Comparison of ENCODE assay signal across 8 mouse cellular contexts in genomic region chr19:46504822-46505417, GRCm38 (mm10). TPM values are rescaled to one million over a fixed set of nuclear protein-coding genes. Genes with fewer than 3 reads are reported as not detected.
DNase-seq lines count a peak whose midpoint lies in the region; ATAC-seq and TF ChIP-seq lines count a peak whose summit lies in the region.

No protein-coding gene starts in this region.

- peak overlapping the region; percentile 92 for H3K4me3 ChIP-seq in E14TG2a.4 (replicated peaks; ENCODE audit: low read length)
- peak overlapping the region; percentile 93 for H3K4me3 ChIP-seq in heart, embryonic 15.5 days
- peak overlapping the region; percentile 94 for H3K4me3 ChIP-seq in liver, postnatal 0 days (ENCODE audit: low read depth, low read length)

- peak overlapping the region; percentile 95 for H3K4me2 ChIP-seq in heart, embryonic 15.5 days
- H3K4me2 ChIP-seq in liver, postnatal 0 days (ENCODE audit: low read depth, low read length): peak overlapping the region; percentile 98

- peak; percentile 29 for DNase-seq in cerebellum, adult 11-12 months
- DNase-seq in cerebellum, adult 11 months: no peak
- no peak for DNase-seq in liver, postnatal 0 days
- DNase-seq in ovary, postnatal 10 days (ENCODE audit: low spot score): no peak
- no peak for DNase-seq in urinary bladder, postnatal 14 days (ENCODE audit: low spot score)
- DNase-seq in adrenal gland, adult 8-10 months: no peak

- no peaks in the 10 kb centered on the region for H3K9me3 ChIP-seq in E14TG2a.4 (ENCODE audit: low read length)
- H3K9me3 ChIP-seq in heart, embryonic 15.5 days (replicated peaks): no peaks in the 10 kb centered on the region
- no peaks in the 10 kb centered on the region for H3K9me3 ChIP-seq in liver, postnatal 0 days (ENCODE audit: low read length)

- TF ChIP-seq EP300 in liver, postnatal 0 days (IDR thresholded peaks at IDR 0.05; ENCODE audit: low read depth): no peak

- no peak for ATAC-seq in heart, embryonic 15.5 days (replicated peaks; ENCODE audit: insufficient number of reproducible peaks, insufficient read depth, low FRiP score, low read depth)
- ATAC-seq in liver, postnatal 0 days: no peak

- no peaks in the 10 kb centered on the region for H3K27me3 ChIP-seq in E14TG2a.4 (ENCODE audit: insufficient read depth, low read length)
- no peaks in the 10 kb centered on the region for H3K27me3 ChIP-seq in heart, embryonic 15.5 days
- H3K27me3 ChIP-seq in liver, postnatal 0 days (ENCODE audit: insufficient read depth, low read length): no peaks in the 10 kb centered on the region

- peak overlapping the region; percentile 98 for H3K9ac ChIP-seq in heart, embryonic 15.5 days
- H3K9ac ChIP-seq in liver, postnatal 0 days (replicated peaks): peak overlapping the region; percentile 96

- peaks cover 56% of the 10 kb centered on the region for H3K36me3 ChIP-seq in E14TG2a.4 (ENCODE audit: insufficient read depth, low read length)
- H3K36me3 ChIP-seq in heart, embryonic 15.5 days: peaks cover 22% of the 10 kb centered on the region; the same call in 1 of the 2 replicates
- H3K36me3 ChIP-seq in liver, postnatal 0 days (replicated peaks; ENCODE audit: insufficient read depth, low read length): peaks cover 33% of the 10 kb centered on the region

- 26% methylated on average over 9 of the region's 9 CpGs for whole genome bisulfite sequencing in heart, embryonic 15.5 days
- 39% methylated on average over 9 of the region's 9 CpGs for WGBS in liver, postnatal 0 days (ENCODE audit: insufficient replicate concordance)

- no peak for TF ChIP-seq CTCF in E14TG2a.4 (conservative IDR thresholded peaks at IDR 0.05; ENCODE audit: low read length)
- 0 out of 2 replicates have a peak, but pooled peaks have one; percentile 0 for TF ChIP-seq CTCF in liver, postnatal 0 days (IDR thresholded peaks at IDR 0.05; ENCODE audit: low read depth)

- peaks cover 62% of the 10 kb centered on the region for H3K4me1 ChIP-seq in E14TG2a.4 (replicated peaks; ENCODE audit: low read depth, low read length)
- peaks cover 57% of the 10 kb centered on the region for H3K4me1 ChIP-seq in heart, embryonic 15.5 days (replicated peaks)
- H3K4me1 ChIP-seq in liver, postnatal 0 days (ENCODE audit: insufficient read depth): peaks cover 61% of the 10 kb centered on the region

- H3K27ac ChIP-seq in heart, embryonic 15.5 days: peak overlapping the region; percentile 100
- H3K27ac ChIP-seq in liver, postnatal 0 days (ENCODE audit: low read depth): peak overlapping the region; percentile 99

RNA-seq across cellular contexts. Expression of gene Trim8, which starts 3.4 kb away (rescaled TPM):
- 15.9 and 19.2 TPM in 2 replicates for polyA plus RNA-seq in heart, embryonic 15.5 days (2015; fragmentation: Nextera tagmentation; extraction: Ambion mirVana)
- 7.9 and 9.8 TPM in 2 replicates for polyA plus RNA-seq in liver, postnatal 0 days (2015; fragmentation: Nextera tagmentation; extraction: Ambion mirVana)
- 10 to 100 TPM; 46.6 to 69.0 (median 59.4) TPM for total RNA-seq in adrenal gland, adult 8-10 months (2022)
